Mouse (Mus musculus) midbrain, embryonic 11.5 days (tissue): ENCODE results near the gene Matn3. TPM values are rescaled to one million over a fixed set of nuclear protein-coding genes. Genes with fewer than 3 reads are reported as not detected.

ENCODE experiments used
- ATAC-seq: fragments of 200-750 bp; cut with Nextera tagmentation; 2 replicates; pipeline ENCODE4 v1.8.0; 2017; ENCODE audit warnings: moderate TSS enrichment, moderate library complexity; ENCODE audit not compliant: low FRiP score
- DNase-seq: peaks from one replicate; pipeline ENCODE4 v3.0.0; 2015; ENCODE audit warnings: low spot score; ENCODE audit errors: missing footprints
- H3K27ac ChIP-seq: fragments of 300-500 bp; sonication (generic); 2 replicates; pipeline ENCODE4 v1.5.1; 2014; ENCODE audit warnings: low read depth, low read length
- H3K27me3 ChIP-seq: fragments of 300-500 bp; sonication (generic); 2 replicates; pipeline ENCODE4 v1.6.1; 2014; ENCODE audit warnings: mild to moderate bottlenecking, low read length, moderate library complexity, mixed read lengths; ENCODE audit not compliant: control insufficient read depth, insufficient read depth
- H3K36me3 ChIP-seq: fragments of 300-500 bp; sonication (generic); 2 replicates; pipeline ENCODE4 v1.6.1; 2014; ENCODE audit warnings: mild to moderate bottlenecking, low read length, moderate library complexity, mixed read lengths; ENCODE audit not compliant: control insufficient read depth, insufficient read depth
- H3K4me1 ChIP-seq: fragments of 300-500 bp; sonication (generic); 2 replicates; pipeline ENCODE4 v1.6.1; 2014; ENCODE audit warnings: low read length; ENCODE audit not compliant: control insufficient read depth, insufficient read depth
- H3K4me2 ChIP-seq: fragments of 300-500 bp; sonication (generic); 2 replicates; pipeline ENCODE4 v1.6.1; 2014; ENCODE audit warnings: mild to moderate bottlenecking, moderate library complexity
- H3K4me3 ChIP-seq: fragments of 300-500 bp; sonication (generic); 2 replicates; pipeline ENCODE4 v1.5.1; 2014; ENCODE audit warnings: low read depth, low read length
- H3K9ac ChIP-seq: fragments of 300-500 bp; sonication (generic); 2 replicates; pipeline ENCODE4 v1.6.1; 2014; ENCODE audit warnings: low read length
- H3K9me3 ChIP-seq: fragments of 300-500 bp; sonication (generic); 2 replicates; pipeline ENCODE4 v1.6.1; 2016; ENCODE audit warnings: low read length; ENCODE audit not compliant: control insufficient read depth
- WGBS: fragments of 180-500 bp; shearing (Covaris S2); extraction: QIAGEN DNeasy Blood & Tissue Kit; methylation state at CpG from one replicate; pipeline ENCODE4 v1.1.7; 2014; 5-methylcytosine and 5-hydroxymethylcytosine counted together
- polyA plus RNA-seq: library from polyadenylated mRNA; unstranded; fragments of >200 nt; fragmentation: Nextera tagmentation; extraction: Ambion mirVana; gene quantifications from 2 replicates; pipeline ENCODE4 v1.2.1, GENCODE M21; 2014

Matn3 gene
- 1.3 and 1.4 TPM in 2 replicates for polyA plus RNA-seq

GRCm38 (mm10) chr12:8947714-8948464, at the start of gene Matn3:
Matn3 (plus strand) TSS chr12:8947929.
- H3K9ac ChIP-seq, result peak within 1 kb of the TSS; percentile 61
- under 1% methylated on average over 42 of the region's 42 CpGs for WGBS

DNA sequence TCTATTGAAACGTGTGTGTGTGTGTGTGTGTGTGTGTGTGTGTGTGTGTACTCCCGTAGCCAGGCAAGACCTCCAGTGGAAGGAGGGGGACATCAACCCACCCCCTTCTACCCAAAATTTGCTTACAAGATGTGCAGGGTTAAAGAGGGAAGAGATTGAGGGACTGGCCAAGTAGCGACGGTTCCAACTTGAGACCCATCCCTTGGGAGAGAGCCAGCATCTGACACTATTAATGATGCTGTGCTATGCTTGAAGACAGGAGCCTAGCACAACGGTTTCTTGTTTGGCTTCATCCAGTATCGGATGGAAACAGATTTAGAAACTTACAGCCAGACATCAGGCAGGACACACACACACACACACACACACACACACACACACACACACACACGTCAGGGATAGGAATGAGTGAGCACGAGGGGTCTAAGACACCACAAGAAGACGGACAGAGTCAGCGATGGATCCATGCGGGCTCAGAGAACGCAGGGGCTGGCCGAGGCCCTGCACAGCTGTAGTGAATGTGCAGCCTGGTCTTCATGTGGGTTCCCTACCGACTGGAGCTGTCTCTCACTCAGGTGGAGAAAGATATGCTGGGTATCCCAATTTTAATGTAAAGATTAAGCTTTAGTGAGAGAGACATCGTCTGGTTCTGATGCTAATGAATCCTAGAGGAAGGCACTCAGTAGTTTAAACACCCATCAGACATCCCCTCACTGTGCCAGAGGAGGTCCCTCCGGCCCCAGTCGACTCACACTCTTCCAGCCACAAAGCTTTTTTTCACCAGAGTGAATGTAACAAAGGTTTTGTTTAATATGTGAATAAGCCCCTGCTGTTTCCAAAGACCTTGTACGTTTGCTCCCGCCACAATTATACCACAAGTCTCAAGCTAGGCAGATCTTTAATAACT, 48.6 kb upstream of the Matn3 start:
- no peak overlapping the region for H3K4me2 ChIP-seq
- H3K9ac ChIP-seq, result no peak overlapping the region
- peak overlapping the region; percentile 14; the same call in 1 of the 2 replicates for H3K27ac ChIP-seq
- peak; percentile 86 for DNase-seq
- 56% methylated on average over 19 of the region's 19 CpGs for WGBS
- no peaks in the 10 kb centered on the region for H3K27me3 ChIP-seq
- H3K4me3 ChIP-seq, result no peak overlapping the region
- peaks cover 15% of the 10 kb centered on the region for H3K4me1 ChIP-seq
- H3K36me3 ChIP-seq, result no peaks in the 10 kb centered on the region
- H3K9me3 ChIP-seq, result no peaks in the 10 kb centered on the region
- ATAC-seq, result peak; percentile 49; the same call in 1 of the 2 replicates

More at GRCm38 (mm10) chr12:8947714-8948464, at the start of gene Matn3:
- Histone ChIP-seq H3K9me3 (no peaks in the 10 kb centered on the region), H3K27me3 (no peaks in the 10 kb centered on the region), H3K4me3 (peak within 1 kb of the TSS; percentile 44), H3K27ac (no peak within 1 kb of the TSS), H3K36me3 (no peaks in the 10 kb centered on the region), H3K4me2 (peak within 1 kb of the TSS; percentile 95), H3K4me1 (peaks cover 9% of the 10 kb centered on the region; the same call in 1 of the 2 replicates)
- peak; percentile 90 for ATAC-seq
- DNase-seq, result peak; percentile 97

DNA sequence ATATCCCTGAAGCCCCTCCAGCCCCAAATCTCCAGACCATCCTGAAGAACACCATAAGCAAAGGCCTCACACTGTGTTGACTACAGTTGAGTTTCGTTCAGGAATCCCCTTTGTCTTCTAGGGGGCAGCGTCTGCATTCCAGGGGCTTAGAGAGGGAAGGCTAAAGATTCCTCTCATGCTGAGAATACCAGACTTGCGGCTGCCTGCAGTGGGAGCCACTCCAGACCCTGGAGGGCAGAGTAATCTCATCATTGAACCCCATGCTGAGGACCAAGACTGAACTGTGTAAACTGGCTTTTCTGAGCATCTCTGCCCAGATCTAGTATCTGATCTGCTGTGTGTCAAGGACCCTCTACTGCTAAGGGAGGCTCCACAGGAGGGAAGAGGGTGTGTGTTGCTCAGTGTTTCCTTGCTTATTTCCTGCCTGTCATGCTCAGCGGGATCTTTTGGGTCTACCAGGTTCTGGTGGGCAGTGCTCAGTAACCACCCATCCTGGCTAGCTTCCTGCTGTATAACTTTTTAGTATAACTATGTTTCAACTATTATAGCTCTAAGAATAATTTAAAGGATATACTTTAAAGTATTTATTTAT, 47.5 kb upstream of the Matn3 start:
- Histone ChIP-seq H3K4me3 (no peak overlapping the region), H3K9me3 (no peaks in the 10 kb centered on the region), H3K4me2 (no peak overlapping the region), H3K36me3 (no peaks in the 10 kb centered on the region), H3K9ac (no peak overlapping the region), H3K4me1 (peaks cover 15% of the 10 kb centered on the region), H3K27ac (no peak overlapping the region), H3K27me3 (no peaks in the 10 kb centered on the region)
- WGBS, result 14% methylated on average over 4 of the region's 4 CpGs
- no peak for ATAC-seq
- DNase-seq, result peak; percentile 82

DNA sequence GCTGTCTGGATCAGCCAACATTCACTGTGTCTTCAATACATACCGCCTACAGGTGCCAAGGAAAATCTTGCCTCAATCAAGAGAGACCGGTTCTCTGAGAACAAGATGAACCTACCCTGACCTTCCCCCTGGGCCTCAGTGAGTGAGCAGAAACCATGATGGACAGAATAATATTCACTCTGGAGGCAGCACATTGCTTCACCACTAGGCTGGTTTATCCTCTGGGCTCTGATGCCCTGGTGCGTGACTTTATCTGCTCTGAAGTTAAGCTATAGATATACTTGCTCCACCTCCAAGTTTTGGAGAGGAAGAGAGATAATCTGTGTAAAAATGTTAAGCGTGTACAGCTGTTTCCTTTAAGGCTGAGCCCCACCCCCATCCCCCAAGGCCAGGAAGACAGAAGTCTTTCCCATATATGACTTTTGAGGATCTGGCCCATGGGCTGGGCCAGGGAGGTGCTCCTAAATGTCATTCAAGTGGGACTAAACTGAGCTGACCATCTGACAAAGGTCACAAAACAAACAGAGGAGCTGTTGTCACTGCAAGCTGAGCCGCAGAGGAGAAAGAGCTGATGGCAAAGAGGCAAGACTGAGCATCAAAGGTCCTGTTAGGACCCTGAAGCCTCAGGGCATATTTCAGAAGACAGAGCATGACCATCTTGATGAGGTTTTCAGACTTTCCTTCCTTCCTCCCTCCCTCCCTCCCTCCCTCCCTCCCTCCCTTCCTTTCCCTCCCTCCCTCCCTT, 46.6 kb upstream of the Matn3 start:
- H3K4me2 ChIP-seq, result no peak overlapping the region
- DNase-seq (no peak), ATAC-seq (0 out of 2 replicates have a peak, but pooled peaks have one; percentile 22)
- no peaks in the 10 kb centered on the region for H3K27me3 ChIP-seq
- H3K9ac ChIP-seq, result no peak overlapping the region
- WGBS, result 42% methylated on average over 5 of the region's 5 CpGs
- no peaks in the 10 kb centered on the region for H3K9me3 ChIP-seq
- no peak overlapping the region for H3K27ac ChIP-seq
- no peak overlapping the region for H3K4me3 ChIP-seq
- no peaks in the 10 kb centered on the region for H3K36me3 ChIP-seq
- peaks cover 15% of the 10 kb centered on the region for H3K4me1 ChIP-seq

DNA sequence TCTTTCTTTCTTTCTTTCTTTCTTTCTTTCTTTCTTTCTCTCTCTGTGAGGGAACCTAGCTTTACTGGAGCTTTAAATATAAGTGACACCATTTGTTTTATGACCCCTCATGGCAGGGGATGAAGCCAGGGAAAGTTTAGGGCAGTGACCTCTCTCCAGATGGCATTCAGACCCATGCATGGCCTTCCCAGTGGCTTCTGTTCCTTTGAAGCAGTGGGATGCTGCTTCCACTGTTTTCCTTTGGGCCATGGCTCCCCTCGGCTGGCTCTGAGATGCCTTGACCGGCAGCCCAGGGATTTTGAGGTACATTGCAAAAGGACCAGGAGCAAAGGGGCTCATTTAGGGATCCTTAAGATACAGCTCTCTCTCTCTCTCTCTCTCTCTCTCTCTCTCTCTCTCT, 45.8 kb upstream of the Matn3 start:
- no peak for ATAC-seq
- Histone ChIP-seq H3K4me1 (peaks cover 15% of the 10 kb centered on the region), H3K4me3 (no peak overlapping the region), H3K9me3 (no peaks in the 10 kb centered on the region), H3K27me3 (no peaks in the 10 kb centered on the region), H3K4me2 (no peak overlapping the region), H3K9ac (no peak overlapping the region), H3K27ac (no peak overlapping the region), H3K36me3 (no peaks in the 10 kb centered on the region)
- DNase-seq, result peak; percentile 69
- 27% methylated on average over 2 of the region's 2 CpGs for WGBS

GRCm38 (mm10) chr12:8902479-8902878, 45.2 kb upstream of the Matn3 start:
- peaks cover 15% of the 10 kb centered on the region for H3K4me1 ChIP-seq
- H3K9ac ChIP-seq, result no peak overlapping the region
- no peak overlapping the region for H3K4me2 ChIP-seq
- 28% methylated on average over 3 of the region's 3 CpGs for WGBS
- no peaks in the 10 kb centered on the region for H3K27me3 ChIP-seq
- H3K36me3 ChIP-seq, result no peaks in the 10 kb centered on the region
- H3K9me3 ChIP-seq, result no peaks in the 10 kb centered on the region
- H3K4me3 ChIP-seq, result no peak overlapping the region
- peak; percentile 86 for DNase-seq
- no peak for ATAC-seq
- no peak overlapping the region for H3K27ac ChIP-seq

- H3K27me3 ChIP-seq, result no peaks in the 10 kb centered on the region
- H3K4me2 ChIP-seq, result no peak overlapping the region; the same call in 1 of the 2 replicates
- peak; percentile 93 for DNase-seq
- 10% methylated on average over 16 of the region's 16 CpGs for WGBS
- H3K4me1 ChIP-seq, result peaks cover 11% of the 10 kb centered on the region
- peak overlapping the region; percentile 60 for H3K9ac ChIP-seq
- H3K9me3 ChIP-seq, result no peaks in the 10 kb centered on the region
- H3K27ac ChIP-seq, result peak overlapping the region; percentile 53
- peak; percentile 87 for ATAC-seq
- H3K36me3 ChIP-seq, result no peaks in the 10 kb centered on the region
- H3K4me3 ChIP-seq, result no peak overlapping the region
Measured at GRCm38 (mm10) chr12:8912860-8913685, 34.7 kb upstream of the Matn3 start.
